Mouse (Mus musculus) kidney, adult 8-10 months (tissue): ENCODE data around the gene Tesc.

Source experiments
- DNase-seq, 2 experiments: peaks; one replicate each; pipeline ENCODE4 v3.0.0; 2022

The Tesc gene

DNA sequence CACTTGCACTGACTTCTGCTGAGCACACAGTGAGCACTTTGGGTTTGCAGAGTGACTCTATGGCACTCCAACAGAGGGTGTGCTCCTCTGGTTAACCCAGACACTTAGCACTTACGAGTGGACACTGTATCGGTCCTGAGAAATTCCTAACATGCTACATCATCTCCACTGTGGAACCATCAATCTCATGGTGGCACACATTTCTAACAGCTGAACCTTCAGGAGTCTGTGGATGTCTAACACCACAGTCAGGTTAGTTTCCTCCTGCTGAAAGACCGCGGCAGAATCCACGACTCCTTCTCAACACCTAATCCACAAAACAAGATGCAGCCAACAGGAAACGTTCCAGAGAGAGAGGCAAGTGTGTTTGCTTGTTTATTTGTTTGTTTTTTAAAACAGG, 51.0 kb downstream of the Tesc start:
- no peak for DNase-seq

DNA sequence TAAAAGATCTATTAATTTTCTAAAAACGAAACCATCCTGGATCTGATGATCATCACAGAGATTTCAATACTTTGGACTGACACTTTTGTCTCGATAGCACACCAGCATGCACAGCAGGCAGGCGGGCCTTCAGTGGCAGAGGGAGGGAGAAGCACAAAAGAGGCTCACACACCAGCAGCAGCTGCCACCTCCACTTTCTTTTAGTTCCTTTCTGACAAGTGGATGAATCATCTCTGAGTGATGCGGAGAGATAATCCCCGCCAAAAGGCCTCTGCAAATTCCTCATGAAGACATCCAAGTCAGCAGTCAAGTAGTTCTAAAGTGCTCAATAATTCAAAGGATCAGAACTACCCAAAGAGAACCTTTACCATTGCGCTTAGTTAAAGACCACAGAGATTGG, 51.8 kb downstream of the Tesc start:
- no peak for DNase-seq

DNA sequence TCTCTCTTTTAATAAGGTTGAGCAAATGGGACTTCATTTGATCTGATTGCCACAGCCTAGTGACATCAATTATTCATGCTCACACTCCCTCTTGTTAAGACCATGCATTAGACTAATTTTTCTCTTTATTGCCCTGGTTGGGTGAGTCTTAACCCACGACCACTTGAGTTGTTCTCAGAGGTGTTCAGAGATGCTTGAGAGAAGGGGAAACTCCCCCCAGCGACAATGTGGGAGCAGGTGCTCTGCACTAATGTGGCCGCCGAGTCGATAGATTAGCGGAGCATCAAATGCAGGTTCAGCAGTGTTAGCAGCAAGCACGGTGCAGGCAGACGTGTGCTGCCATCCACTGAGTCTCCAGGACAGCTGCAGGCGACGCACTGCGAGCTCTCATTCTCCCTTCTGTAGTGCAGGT, 52.3 kb downstream of the Tesc start:
- no peak for DNase-seq

DNA sequence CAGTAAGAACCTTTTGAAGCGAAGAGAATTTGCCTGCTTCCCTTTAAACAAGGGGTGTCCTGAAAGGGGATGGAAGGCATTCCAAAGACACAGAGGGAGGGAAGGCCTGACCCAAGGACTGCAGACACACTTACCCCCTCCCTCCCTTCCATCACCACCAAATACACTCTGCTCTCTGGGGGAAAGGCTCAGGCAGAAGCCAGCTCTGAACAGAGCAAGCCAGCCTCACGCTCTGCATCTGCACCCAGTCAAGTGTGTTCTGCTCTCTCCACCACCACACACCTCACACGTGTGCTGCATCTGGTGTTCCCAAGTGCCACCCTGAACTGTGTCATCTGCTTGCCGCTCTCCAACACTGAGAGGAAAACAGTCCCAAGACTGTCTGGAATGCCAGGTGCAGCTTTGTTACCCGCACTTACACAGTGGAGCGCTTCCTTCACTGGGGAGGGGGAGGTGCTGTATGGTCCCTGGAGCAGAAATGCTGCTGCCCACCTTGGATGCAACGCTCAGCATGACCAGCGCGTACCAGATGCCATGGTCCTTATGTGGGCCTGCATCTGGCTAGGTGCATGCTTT, 53.9 kb downstream of the Tesc start:
- DNase-seq: no peak

DNA sequence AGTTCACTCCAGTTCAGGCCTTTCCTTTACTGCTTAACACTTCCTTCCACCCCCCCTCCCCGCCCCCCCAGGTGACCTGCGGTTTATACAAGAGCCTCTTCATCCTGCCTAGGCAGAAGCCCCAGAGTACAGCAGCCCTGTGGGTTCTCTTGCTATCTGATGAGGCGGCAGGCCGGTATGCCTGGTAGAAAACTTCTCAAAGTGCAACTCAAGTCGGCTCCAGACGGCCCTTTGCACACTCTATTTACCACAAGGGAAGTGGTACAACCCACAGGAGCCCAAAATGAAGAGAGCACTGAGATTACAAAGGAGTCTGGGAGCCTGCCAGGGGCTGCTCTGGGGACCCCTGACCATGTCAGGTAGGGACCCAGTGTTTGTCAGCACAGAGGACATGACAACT, 54.5 kb downstream of the Tesc start:
- DNase-seq: no peak

DNA sequence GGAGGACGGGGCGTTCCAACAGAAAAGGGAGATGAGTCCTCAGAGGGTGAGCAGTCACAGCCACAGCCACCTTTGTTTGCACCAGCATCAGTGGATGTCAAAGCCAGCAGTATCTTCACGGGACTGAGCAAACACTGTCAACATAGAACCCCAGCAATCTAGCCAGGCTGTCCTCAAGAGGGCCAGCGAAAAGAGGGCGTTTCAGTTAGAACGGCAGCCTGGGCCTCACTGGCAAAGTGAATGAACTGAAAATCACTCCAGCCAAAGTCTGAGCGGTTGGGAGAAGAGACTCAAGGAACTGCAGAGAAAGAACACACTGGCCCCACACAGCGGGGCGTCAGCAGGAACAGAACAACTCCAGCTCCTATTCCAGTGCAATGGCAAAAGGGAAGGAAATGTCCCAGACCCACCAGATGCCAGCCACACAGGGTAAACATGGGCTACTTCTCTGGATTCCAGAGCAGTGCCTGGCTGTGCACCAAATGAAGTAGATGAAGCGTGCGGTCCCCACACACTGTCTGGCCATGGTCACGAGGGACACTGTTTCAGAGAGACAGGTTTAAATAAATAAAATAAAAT, 55.6 kb downstream of the Tesc start:
- no peak for DNase-seq

DNA sequence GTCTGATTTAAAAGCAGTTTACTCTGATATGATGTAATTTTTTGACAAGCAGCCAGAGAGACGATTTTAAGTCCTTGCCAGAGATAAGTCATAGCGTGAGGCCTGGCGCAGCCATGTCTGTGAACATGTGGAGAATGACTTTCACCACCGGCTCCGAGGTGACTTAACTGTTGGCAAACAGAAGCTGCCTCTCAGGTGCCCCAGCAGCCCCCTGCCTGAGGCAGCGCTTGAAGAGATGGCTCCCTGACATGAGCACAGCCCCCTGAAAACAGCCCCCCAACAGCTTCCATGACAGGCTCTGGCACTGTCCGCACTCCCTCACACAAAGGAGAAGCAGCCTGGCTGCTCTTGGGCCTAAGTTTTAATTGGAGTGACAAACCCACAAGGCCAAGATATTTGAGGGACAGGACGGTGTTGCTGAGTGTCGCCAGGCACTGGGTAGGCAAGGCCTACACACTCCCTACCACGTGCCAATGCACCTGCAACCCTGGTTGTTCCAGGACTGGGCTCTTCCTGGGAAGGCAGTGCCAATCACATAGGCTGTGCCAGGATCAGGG, 56.7 kb downstream of the Tesc start:
- DNase-seq: no peak

DNA sequence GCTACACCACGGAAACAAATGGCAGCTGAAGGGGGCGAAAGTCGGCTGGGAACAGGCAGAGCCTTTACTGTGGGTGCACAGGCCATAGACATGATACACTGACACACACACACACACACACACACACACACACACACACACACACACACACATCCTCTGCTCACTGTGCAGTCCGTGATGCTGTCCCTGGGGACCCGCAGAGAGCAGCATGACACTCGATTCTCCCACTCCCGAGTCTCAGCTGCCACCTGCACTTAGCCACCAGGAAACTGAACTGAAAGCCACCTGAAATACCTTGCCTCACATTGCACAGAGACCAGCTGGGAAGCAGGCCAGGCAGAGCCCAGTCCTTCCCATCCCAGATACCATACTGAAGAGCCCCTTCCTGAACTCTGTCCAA, 57.8 kb downstream of the Tesc start:
- DNase-seq: no peak

DNA sequence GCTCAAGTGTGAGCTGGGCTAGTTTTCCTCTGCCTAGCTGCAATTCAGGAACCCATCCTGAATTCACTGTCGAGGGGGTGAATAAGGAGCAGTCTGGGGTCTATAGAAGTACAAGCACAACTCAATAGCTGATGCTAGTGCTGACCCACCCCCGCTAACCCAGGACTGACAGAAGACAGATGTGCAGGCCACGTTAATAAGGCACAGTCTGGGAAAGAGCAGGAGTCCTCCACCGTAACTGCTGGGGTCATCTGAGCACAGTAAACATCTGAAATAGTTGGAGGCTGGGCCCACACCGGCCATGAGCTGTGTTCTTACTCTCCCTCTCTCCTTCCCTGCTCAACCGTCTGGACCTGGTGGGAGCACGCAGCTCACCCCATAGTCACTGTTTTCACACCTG, 59.4 kb downstream of the Tesc start:
- DNase-seq: no peak

DNA sequence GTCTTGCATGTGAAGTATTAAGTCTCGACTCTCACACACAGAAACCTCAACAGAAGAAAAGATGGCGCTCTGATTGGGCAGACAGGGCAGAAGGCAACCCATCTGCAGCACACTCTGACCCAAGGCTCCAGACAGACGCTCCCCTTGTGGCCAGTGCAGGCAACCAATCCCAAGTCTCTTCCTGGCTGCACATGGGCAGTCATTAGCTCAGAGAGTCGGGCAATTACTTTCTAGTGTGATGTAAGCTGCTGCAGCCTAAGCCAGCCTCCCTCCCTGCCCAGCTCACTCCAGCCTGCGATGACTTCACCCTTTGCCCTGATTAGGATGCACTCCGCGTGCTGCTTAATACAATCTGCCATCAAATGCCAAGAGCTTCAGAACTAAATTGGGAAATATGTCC, 61.6 kb downstream of the Tesc start:
- no peak for DNase-seq

DNA sequence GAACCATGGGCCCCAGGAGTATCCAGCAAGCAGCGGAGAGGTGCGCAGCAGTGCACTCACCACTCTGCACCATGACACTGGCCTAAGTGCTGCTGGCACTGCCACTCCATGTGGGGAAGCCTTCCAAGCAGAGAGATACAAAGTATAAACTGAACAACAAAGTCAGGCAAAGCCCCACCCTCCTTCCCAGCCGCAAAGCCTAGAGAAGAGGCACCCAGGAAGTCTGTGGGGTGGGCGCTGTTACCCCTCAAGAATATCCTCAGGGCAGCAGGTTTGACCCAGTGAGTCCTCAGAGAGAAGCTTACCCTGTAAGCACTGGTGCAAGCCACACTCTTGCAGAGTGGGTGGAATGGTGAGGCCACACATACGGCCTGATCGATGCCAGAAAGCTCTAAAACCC, 62.6 kb downstream of the Tesc start:
- no peak for DNase-seq

DNA sequence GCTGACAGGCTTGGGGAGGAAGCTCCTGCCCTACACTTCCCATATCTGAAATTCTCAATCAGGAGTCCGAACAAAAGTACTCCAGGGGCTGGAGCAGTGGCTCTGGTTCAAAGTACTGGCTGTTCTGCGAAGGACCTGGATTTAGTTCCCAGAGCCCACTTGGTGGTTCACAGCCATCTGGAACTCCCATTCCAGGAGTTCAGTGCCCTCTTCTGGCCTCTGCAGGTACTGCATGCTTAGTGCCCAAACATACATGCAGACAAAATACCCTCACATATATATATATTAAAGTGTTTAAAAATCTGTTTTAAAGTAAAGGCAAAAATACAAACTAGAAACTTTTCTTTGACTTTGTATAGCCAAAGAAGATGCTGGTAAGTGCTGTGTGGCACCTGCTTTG, 63.3 kb downstream of the Tesc start:
- DNase-seq: peak in 1 of 2 experiments; percentile 45

DNA sequence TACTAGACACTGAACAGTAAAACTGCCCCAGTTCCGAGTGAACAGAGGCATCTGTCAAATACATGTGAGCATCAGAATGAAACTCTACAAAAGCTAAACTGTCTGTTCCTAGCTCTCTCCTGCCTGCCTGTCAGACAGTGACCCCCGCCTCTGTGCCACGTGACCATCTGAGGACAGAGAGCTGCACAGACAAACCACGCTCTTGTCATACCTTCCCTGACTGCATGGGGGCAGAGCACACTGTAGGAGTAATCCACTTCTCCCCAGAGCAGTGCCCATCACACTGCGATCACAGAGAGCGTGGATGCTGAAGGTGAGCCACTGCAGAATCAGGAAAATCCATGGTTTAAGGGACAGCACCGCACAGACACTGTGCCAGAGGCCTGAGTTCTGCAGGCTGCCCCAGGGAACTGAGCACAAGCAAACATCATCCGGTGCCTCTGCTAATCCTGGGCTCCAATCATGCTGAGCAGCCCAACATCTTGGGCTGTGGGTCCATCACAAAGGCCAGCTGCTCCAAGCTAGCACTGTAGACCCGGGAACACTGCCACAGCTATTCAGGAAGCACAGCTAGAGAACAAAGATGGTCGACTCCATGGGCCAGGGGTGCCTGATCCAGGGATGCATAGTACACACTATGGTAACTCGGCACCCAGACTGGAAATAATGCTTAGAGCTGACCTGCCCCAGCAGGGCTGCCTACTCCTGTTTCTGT, 65.9 kb downstream of the Tesc start:
- DNase-seq: no peak

DNA sequence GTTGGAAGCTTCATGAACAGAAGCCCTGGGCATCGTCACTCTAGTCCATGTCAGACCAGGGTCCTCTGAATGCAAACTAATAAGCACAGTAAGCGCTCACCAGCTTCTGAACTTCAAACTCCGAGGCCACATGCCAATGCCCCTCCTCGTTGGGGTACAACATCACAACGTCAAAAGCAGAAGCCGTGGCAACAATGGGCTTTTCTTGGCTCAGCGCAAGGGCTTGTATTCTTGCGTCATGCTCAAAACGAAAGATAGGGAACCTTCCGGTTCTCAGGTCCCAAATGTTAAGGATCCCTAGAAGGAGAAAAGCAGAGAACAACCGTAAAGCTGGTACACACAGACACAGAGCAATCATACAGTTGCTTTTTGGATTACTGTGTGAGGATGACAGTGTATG, 67.9 kb downstream of the Tesc start:
- no peak for DNase-seq

DNA sequence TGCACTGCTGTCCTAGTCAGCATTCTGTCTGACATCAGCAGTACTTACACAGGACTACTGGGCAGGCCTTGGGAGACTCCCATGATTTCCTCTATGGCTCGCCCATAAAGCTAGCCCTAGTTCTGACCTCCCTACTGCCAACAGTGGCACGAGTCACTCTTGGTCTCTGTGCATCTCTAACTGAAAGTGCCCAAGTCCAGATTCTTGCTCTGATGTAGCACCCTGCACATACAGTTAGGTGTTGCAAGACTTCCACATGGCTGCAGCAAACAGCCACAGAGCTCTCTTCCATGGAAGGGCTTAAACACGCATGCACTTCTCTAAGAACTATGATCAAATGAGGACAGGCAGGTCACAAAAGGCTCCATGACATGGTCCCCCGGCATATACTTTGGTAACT, 68.3 kb downstream of the Tesc start:
- DNase-seq: no peak

DNA sequence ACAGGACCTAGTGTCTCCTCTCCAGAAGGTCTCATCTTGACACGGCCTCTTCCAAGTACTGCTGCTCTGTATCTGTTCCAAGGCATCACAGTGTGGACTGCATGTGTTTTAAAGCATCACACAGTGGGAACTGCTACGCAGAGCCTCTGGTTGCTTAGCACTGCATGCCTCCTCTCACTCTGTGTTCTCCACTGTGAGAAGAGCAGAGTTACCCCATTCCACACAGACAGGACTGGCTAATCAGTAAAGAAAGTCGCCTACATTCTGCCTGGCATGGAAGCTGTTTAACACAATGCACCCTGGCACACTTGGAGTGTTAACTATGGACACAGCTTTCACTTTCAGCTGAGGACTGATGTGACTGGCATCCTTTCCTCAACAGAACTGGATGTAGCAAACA, 68.8 kb downstream of the Tesc start:
- no peak for DNase-seq

DNA sequence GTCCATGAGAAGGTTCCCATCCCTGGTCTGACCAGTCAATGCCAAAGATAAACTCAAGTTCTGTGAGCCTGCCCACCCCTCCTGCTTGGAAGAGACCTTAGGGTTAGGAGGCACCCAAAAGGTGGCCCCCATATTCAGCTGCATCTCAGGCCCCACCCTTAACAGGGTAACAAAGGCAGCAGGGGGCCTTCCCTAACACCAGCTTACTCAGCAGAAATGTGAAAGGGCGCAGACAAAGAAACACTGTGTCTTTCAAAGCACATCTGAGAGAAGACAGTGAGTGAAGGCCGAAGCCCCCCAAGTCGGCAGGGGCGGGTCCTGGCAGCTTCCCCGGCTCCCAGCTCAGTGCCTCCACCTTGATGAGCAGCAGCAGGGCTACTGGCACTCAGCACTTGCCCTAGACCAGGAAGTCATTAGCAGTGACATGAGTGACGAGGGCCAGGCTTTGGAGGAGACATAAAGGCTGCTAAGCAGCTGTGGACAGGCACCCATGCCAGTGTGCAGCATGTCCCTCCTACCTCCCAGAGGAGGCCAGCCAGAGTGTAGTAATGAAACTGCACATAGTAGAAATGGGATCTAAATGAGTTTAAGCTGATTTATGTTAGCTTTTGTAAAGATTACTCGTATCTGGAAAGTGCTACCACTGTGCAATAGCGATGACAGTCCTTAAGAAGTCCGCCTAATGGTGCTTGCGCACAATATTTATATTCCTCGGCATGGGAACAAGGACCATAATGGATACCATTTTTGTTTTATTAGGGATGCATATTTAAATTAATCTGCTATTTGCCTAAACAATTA, 71.7 kb downstream of the Tesc start:
- no peak for DNase-seq

DNA sequence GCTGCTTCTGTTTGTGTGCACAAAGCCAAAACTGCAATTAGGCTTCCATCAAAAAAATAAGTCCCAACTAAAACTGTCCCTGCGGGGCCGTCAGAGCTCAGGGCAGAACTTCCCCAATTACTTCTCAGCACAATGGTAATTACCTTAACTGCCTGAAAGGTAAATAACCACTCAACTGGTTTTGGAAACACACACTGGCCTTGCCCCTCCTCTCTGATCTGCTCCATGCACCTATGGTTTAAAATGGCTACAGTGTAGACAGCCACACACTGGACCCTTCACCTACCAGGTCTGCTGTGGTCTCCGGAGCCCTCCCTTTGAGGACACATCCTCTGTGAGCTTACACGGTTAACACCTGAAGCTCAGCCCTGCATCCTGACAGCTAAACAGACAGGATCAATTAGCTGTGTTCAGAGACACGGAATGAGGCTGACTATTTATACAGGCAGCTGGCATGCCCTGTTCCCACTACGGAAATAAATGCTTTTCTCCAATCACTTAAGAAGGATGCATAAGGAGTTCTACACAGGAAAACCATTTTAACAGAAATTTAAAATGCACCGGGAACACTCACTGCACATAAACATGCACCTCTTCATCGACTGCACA, 72.4 kb downstream of the Tesc start:
- no peak for DNase-seq

DNA sequence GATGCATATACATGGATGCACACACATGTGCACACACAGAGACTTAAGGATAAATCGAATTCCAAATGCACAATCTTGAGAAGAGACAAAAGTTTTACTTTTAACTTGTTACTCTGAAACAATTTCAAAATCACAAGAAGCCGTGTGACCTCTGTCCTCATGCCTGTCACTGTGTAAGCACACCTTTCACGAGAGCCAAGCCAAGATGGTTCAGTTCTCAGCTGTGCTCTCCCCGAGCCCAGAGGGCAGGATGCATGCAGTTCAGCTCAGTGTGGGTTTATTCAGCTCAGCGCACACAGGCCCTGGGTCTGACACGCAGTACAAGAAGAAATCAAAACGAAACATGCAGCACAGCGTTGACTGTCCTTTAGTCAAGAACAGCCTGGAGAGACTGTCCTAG, 78.0 kb downstream of the Tesc start:
- no peak for DNase-seq

DNA sequence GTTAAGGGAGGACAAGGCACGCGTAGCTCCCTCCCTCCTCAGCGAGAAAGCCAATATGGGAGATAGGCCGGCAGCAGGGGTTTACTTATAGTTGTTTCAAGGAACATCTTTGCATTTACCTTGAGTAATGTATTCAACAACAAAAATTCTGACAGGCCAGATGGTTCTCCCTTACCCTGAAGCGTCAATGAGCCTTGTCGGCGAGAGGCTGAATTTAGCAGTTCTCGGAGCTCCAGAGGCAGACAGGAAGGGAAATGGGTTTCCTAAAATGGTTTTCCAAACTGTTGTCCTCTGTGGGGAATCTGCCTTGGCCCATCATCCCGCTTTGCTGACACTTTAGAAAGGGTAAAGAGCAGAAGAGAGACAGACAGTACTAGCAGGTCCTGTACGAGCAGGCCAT, 79.1 kb downstream of the Tesc start:
- no peak for DNase-seq

DNA sequence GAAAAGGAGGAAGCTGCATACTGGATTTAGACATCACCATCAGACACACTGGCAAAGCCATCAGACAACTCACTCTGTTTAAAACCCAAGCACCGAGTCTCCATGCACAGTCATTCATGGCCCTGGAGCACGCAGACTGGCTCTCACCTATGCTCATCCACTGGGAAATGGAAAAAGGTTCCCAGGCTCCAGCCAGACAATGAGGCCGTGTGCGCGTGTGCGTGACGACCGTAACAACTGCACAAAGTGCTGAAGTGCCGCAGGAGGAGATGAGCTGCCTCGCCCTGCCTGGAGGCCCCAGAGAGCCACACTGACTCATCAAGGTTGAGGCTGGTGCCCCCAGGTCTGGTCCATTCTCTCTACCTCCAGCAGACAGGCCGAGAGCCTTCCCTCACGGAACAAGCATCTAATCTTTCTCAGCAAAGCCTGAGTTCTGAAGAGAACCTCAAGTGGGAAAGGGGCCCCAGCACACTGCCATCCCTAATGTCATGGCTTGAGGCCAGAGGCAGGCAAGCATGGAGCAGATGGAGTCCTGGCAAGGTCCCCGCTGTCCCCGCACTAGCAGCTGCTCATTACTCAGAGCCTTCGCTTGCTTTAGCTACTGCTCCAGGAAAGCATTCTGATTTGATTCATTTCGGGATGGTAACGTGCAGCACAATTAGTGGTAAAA, 80.7 kb downstream of the Tesc start:
- DNase-seq: no peak

DNA sequence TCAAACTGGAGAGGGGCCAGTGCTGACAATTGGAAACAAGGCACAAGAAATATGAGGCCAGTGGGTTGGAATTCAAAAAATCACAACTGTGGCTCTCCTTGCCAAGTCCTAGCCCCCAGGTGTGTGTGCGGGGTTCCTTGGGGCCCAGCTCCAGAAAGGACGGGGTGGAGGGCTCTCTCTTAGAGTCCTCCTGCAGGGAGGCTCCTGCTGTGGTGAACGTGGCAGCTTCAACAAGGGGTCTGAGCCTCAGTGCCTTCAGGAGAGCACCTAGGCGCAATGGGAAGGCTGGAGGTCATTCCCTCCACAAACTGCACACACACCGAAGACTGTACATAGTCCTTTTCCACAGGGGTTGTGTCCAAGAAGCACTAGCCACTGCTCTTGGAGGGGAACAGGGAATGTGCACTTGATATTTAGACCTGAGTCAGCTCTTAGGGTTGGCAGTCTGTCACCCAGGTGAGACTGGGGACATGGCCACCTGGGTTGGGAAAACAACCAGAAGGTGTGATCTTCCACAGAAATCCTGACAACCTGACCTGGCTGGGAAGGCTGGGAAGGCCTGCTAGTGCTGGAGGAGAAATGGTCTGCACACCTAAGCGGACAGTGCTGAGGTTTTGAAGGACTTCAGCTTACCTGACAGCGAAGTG, 81.4 kb downstream of the Tesc start:
- DNase-seq: no peak
